ENCODE assay signal across 18 mouse cellular contexts in genomic region chrX:77079776-77080175, GRCm38 (mm10).
DNase-seq lines count a peak whose midpoint lies in the region.
"Had no signal": no experiment of that assay in that cellular context is flagged by ENCODE, and none has a peak within 500 bp of the region (broad histone marks: within the 10 kb centered on the region; RNA-seq: fewer than 3 reads in every experiment).

No protein-coding gene starts in this region.

- DNase-seq in frontal cortex, adult 2 months (ENCODE audit: extremely low spot score in 1 of 2, low spot score in 1 of 2), result peak; percentile 26 to 54
- no peak for DNase-seq in frontal cortex, postnatal 10 days (ENCODE audit: low spot score in 2 of 2)
- DNase-seq in brain, embryonic 18.5 days (ENCODE audit: low read depth, low spot score), result peak; percentile 36
- peak; percentile 5 to 6 for DNase-seq in layer of hippocampus, adult 8-10 months (ENCODE audit: low spot score in 2 of 2)
- peak; percentile 31 to 55 for DNase-seq in right cerebral cortex, postnatal 10 days (ENCODE audit: low spot score in 2 of 2)
- no peak for DNase-seq in heart, embryonic 10.5 days (ENCODE audit: low spot score)
- DNase-seq in spleen, postnatal 10 days (ENCODE audit: low spot score in 2 of 2), result no peak
- DNase-seq: adrenal gland, postnatal 25 days; cerebellum, postnatal 10 days; heart, postnatal 4 days; kidney, adult 2 months; kidney, postnatal 14 days; lung, embryonic 14.5 days; lung, postnatal 4 days; spleen, adult 18-20 months had no signal

- no peaks in the 10 kb centered on the region for H3K4me1 ChIP-seq in heart, embryonic 10.5 days
- H3K4me1 ChIP-seq: heart, embryonic 13.5 days; midbrain, embryonic 10.5 days; stomach, embryonic 15.5 days had no signal

- no peaks in the 10 kb centered on the region for H3K27me3 ChIP-seq in heart, embryonic 10.5 days (ENCODE audit: insufficient read depth, poor library complexity, severe bottlenecking)
- H3K27me3 ChIP-seq: heart, embryonic 13.5 days; stomach, embryonic 15.5 days had no signal

- no peak overlapping the region for H3K4me3 ChIP-seq in heart, embryonic 10.5 days
- H3K4me3 ChIP-seq: heart, embryonic 13.5 days; midbrain, embryonic 10.5 days; stomach, embryonic 15.5 days had no signal

- no peak overlapping the region for H3K27ac ChIP-seq in heart, embryonic 10.5 days
- H3K27ac ChIP-seq: heart, embryonic 13.5 days; midbrain, embryonic 10.5 days; stomach, embryonic 15.5 days had no signal

- WGBS in heart, embryonic 10.5 days, result 77% methylated on average over 4 of the region's 4 CpGs

- H3K36me3 ChIP-seq in heart, embryonic 10.5 days, result no peaks in the 10 kb centered on the region
- H3K36me3 ChIP-seq: heart, embryonic 13.5 days; midbrain, embryonic 10.5 days; stomach, embryonic 15.5 days had no signal

- no peaks in the 10 kb centered on the region for H3K9me3 ChIP-seq in heart, embryonic 10.5 days
- H3K9me3 ChIP-seq: heart, embryonic 13.5 days; stomach, embryonic 15.5 days had no signal

Comparison
In these comparisons a context has a peak if more than half of its experiments do, and no peak if none do; other contexts are left out.
1. DNase-seq: peak in frontal cortex, adult 2 months (2 of 2), brain, embryonic 18.5 days (single experiment), layer of hippocampus, adult 8-10 months (2 of 2) and right cerebral cortex, postnatal 10 days (2 of 2); none in frontal cortex, postnatal 10 days (0 of 2), heart, embryonic 10.5 days (single experiment) and spleen, postnatal 10 days (0 of 2).